Mouse (Mus musculus) E14TG2a.4 (cell line): ENCODE data around the gene Myo1e.

ENCODE experiments used
- H3K27me3 ChIP-seq: 2 replicates; pipeline ENCODE4 v1.6.1; 2014; ENCODE audit warnings: low read length, control low read depth; ENCODE audit not compliant: insufficient read depth
- H3K36me3 ChIP-seq: 2 replicates; pipeline ENCODE4 v1.6.1; 2014; ENCODE audit warnings: low read length, control low read depth; ENCODE audit not compliant: insufficient read depth
- H3K4me1 ChIP-seq: replicated peaks from 2 replicates; pipeline ENCODE4 v1.6.1; 2014; ENCODE audit warnings: low read depth, low read length, control low read depth
- H3K4me3 ChIP-seq: replicated peaks from 2 replicates; pipeline ENCODE4 v1.5.1; 2014; ENCODE audit warnings: mild to moderate bottlenecking, low read length
- H3K9me3 ChIP-seq: 2 replicates; pipeline ENCODE4 v1.6.1; 2014; ENCODE audit warnings: low read length, control low read depth
- CTCF ChIP-seq: conservative IDR thresholded peaks from 2 replicates; pipeline ENCODE4 v1.5.1; 2014; ENCODE audit warnings: low read length
- NANOG ChIP-seq: IDR thresholded peaks from 2 replicates; pipeline ENCODE4 v1.6.1; 2014; ENCODE audit warnings: borderline replicate concordance, low read length, mixed read lengths
- POU5F1 ChIP-seq: IDR thresholded peaks from 2 replicates; pipeline ENCODE4 v1.6.1; 2014; ENCODE audit warnings: low read length, borderline replicate concordance

The Myo1e gene

GRCm38 (mm10) chr9:70315130-70315529, 108.0 kb downstream of the Myo1e start:
- Histone ChIP-seq H3K36me3 (peaks cover 1% of the 10 kb centered on the region; the same call in 1 of the 2 replicates), H3K4me3 (no peak overlapping the region), H3K4me1 (peaks cover 18% of the 10 kb centered on the region), H3K9me3 (no peaks in the 10 kb centered on the region), H3K27me3 (no peaks in the 10 kb centered on the region)
- TF ChIP-seq CTCF (no peak), POU5F1 (no peak), NANOG (no peak)

GRCm38 (mm10) chr9:70318601-70319000, 111.5 kb downstream of the Myo1e start:
- H3K4me3 ChIP-seq: no peak overlapping the region
- TF ChIP-seq CTCF (no peak), POU5F1 (no peak), NANOG (no peak)
- peaks cover 21% of the 10 kb centered on the region for H3K4me1 ChIP-seq
- H3K36me3 ChIP-seq: peaks cover 17% of the 10 kb centered on the region
- H3K27me3 ChIP-seq: no peaks in the 10 kb centered on the region
- no peaks in the 10 kb centered on the region for H3K9me3 ChIP-seq

DNA sequence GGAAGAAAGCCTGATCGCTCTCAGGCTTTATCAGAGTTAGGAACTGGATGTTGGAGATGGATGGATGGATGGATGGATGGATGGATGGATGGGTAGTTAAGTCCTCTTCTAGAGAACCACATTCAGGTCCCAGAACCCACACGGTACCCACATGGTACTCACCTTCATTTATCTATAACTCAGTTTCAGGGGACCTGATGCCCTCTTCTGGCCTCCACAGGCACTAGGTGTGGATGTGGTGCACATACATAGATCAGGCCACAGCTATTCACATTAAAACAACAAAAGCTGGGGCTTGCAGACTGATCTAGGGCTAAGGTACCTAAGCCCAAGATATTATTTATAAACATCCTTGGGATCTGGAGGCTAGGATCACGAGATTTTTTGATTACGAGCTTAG, 117.2 kb downstream of the Myo1e start:
- H3K4me1 ChIP-seq: peaks cover 10% of the 10 kb centered on the region
- H3K4me3 ChIP-seq: no peak overlapping the region
- peaks cover 50% of the 10 kb centered on the region for H3K36me3 ChIP-seq
- TF ChIP-seq CTCF (no peak), NANOG (no peak), POU5F1 (no peak)
- H3K9me3 ChIP-seq: no peaks in the 10 kb centered on the region
- H3K27me3 ChIP-seq: no peaks in the 10 kb centered on the region

DNA sequence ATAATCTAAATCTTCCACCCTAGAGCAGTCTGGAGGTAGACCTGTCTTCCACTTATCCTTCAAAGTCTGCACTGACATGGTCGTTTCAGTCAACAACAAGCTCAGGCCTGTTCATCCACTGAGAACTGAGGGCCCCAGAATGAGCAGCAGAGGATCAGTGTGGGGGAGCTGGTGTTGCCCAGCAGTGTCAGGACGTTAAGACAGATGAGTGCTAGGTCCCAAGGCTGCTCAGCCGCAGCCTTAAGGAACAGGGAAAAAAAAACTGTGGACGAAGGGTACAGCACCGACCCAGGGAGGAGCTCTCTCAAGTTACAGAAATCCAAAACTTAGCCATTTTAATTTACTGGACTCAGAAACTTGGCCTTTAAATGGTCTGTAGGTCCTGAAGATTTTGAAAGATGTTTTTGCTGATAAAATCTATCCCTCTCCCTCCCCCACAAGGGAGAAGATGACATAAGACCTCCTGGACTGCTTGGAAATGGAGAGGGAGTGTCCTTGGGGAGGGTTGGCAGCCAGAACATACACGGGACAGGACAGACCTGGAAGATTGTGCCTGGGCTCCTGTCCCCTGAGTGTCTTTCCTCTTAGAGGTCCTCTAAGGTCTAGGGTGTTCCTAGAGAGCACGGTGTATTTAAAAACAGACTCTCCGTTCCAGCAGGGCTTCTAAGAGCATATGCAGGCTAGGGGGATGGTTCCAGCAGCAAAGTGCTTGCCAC, 118.9 kb downstream of the Myo1e start:
- Histone ChIP-seq H3K4me1 (no peaks in the 10 kb centered on the region), H3K36me3 (peaks cover 51% of the 10 kb centered on the region), H3K27me3 (no peaks in the 10 kb centered on the region), H3K4me3 (no peak overlapping the region), H3K9me3 (no peaks in the 10 kb centered on the region)
- no peak for TF ChIP-seq NANOG
- no peak for TF ChIP-seq POU5F1
- no peak for TF ChIP-seq CTCF

DNA sequence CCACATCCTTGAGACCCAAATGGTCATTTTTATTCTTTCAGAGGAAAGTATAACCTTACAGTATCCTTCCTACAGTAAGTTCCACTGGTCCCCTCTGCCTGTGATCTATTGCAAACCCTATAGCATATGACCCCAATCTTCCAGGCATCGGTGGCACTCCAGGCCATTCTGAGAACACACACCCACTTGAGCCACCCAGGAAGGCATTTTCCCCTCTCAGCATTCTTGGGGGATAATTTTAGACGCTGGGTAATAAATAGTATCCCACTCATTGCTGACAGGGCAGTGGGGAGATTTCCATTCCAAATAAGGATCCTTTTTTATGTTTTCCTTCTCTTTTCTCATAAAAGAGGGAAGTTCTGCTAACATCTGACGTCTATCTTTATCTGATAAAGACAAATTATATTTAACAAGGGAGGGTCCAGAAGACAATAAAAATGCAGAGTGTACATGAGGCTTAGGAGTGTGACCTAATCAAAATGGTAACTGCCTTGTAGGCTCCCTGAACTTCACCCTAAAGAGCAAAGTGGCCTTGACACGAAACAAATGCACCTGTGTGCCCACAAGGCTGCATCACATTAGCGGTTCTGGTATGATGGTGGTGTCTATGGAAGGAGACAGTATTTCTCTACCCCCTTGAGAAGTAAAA, 121.2 kb downstream of the Myo1e start:
- no peaks in the 10 kb centered on the region for H3K9me3 ChIP-seq
- no peaks in the 10 kb centered on the region for H3K27me3 ChIP-seq
- peaks cover 52% of the 10 kb centered on the region for H3K36me3 ChIP-seq
- TF ChIP-seq NANOG (no peak), CTCF (no peak), POU5F1 (no peak)
- no peaks in the 10 kb centered on the region for H3K4me1 ChIP-seq
- no peak overlapping the region for H3K4me3 ChIP-seq

DNA sequence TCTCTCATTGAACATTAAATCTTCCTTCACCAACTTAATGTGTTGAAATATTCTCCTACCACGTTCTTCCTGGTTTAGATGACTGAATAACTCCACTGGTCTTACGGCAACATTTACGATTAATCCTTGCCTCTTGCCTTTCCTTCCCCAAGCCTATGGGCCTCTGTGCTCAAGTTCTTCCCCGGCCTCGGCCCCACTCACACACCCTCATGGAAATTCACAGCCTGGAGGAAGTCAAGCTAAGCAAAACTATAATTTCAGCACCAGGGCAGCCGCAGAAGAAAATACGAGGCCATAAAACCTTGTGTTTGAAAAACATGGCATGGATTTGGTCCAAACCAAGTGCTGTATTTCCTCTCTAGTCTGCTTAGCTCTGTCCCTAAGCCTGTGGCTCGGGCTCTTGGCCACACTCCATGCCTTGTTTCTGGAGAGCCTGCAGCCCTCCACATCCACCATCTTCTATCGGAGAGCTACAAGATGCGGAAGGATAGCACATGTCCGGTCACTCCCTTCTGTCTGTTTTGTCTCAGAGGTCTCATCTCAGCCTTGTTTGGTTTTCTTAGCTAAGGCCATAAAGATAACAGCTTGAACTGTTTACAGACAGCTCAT, 124.7 kb downstream of the Myo1e start:
- no peaks in the 10 kb centered on the region for H3K9me3 ChIP-seq
- no peaks in the 10 kb centered on the region for H3K4me1 ChIP-seq
- no peak overlapping the region for H3K4me3 ChIP-seq
- H3K36me3 ChIP-seq: peaks cover 45% of the 10 kb centered on the region
- TF ChIP-seq POU5F1 (no peak), CTCF (no peak)
- H3K27me3 ChIP-seq: no peaks in the 10 kb centered on the region

DNA sequence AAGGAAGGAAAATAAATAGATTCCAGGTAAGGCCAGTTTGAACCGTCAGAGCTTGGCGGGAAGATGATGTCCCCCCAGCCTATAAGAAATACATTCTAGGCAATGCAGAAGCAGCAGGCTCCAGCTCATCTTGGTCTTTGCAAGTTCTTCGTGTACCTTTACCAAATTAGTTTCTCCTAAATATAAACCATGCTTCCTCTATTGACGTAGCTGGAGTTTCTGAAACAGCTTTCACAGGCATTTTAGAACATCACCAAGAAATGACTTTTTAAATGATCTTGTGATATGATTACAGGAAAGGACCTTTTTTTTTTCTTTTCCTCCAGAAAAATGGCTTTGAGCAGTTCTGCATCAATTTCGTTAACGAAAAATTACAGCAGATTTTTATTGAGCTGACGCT, 131.2 kb downstream of the Myo1e start:
- peaks cover 6% of the 10 kb centered on the region for H3K9me3 ChIP-seq
- H3K4me1 ChIP-seq: no peaks in the 10 kb centered on the region; the same call in 1 of the 2 replicates
- H3K27me3 ChIP-seq: no peaks in the 10 kb centered on the region
- TF ChIP-seq CTCF (no peak), POU5F1 (no peak), NANOG (no peak)
- H3K4me3 ChIP-seq: no peak overlapping the region
- peaks cover 73% of the 10 kb centered on the region for H3K36me3 ChIP-seq

DNA sequence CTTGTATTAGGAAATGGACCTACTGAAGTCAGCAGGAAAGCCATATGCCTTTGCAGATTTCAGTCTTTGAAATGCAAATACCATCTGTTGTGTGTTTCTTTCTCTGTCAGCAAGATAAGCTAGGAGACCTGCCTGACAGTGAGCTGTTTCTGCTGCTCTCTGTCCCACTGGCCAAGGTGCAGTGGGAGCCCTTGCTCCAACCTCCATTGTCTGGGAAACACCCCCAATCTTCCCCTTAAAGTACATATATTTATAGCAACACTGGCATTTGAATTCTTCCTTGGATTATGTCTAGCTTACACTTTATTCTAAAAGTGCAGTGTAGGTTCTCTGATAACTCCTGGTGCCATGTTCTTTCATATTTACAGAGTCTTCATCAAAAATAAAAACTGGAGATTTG, 131.7 kb downstream of the Myo1e start:
- H3K9me3 ChIP-seq: peaks cover 6% of the 10 kb centered on the region
- no peak for TF ChIP-seq CTCF

DNA sequence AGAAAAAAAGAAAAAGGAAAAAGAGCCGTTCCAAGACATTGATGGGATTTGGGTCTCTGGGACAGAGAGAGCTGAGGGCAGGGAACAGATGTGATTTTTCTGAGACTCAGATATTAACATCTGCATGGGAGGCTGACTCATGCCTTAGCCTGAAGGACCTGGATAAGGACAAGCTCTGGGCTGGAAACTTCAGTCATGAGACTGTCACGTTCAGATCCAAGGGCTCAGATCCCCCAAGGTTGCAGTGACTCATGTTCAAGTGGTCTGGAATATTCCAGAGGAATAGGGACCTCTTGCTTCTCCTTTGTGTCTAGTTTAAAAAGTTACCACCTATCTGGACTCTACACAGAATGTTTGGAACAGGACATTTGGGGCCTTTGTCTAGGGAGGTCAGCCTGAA, 142.1 kb downstream of the Myo1e start:
- Histone ChIP-seq H3K27me3 (no peaks in the 10 kb centered on the region), H3K36me3 (peaks cover 39% of the 10 kb centered on the region), H3K4me3 (no peak overlapping the region), H3K9me3 (no peaks in the 10 kb centered on the region), H3K4me1 (no peaks in the 10 kb centered on the region)
- no peak for TF ChIP-seq NANOG
- no peak for TF ChIP-seq CTCF
- TF ChIP-seq POU5F1: no peak

More for the DNA sequence above, 131.7 kb downstream of the Myo1e start:
- Histone ChIP-seq H3K36me3 (peaks cover 77% of the 10 kb centered on the region), H3K4me3 (no peak overlapping the region), H3K27me3 (no peaks in the 10 kb centered on the region), H3K4me1 (no peaks in the 10 kb centered on the region; the same call in 1 of the 2 replicates)
